Comparison of ENCODE assay signal across 9 mouse cellular contexts in the genomic region with DNA sequence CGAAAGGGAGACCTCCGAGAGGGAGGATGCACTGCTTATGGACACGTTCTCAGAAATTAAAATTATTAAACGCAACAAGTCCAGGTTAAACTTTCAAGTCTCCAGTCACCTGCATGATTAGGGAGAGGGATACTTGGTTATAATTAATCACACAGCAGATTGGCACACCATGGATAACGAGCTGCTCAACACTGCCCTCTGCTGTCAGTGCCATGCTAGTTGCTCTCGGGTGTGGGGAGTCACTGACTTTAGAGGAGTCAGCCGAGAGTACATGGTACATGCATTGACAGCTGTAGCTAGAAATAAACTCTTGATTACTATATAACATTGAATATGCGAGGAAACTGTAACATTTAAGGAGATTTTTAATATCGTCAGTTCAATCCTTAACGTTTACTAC.
A peak's percentile ranks its signal among the peaks of the same experiment; 100 is the strongest.
DNase-seq lines count a peak whose midpoint lies in the region; ATAC-seq and TF ChIP-seq lines count a peak whose summit lies in the region.
"Had no signal": no experiment of that assay in that cellular context is flagged by ENCODE, and none has a peak within 500 bp of the region (broad histone marks: within the 10 kb centered on the region; RNA-seq: fewer than 3 reads in every experiment).

No protein-coding gene starts in this region.

- WGBS in bone marrow, adult 2 months, result 75% methylated on average over 10 of the region's 10 CpGs
- 58% methylated on average over 10 of the region's 10 CpGs for WGBS in liver, postnatal 0 days (ENCODE audit: insufficient replicate concordance)
- 77% methylated on average over 10 of the region's 10 CpGs for WGBS in spleen, adult 2 months

- ATAC-seq in G1E (ENCODE audit: extremely low read depth, insufficient number of reproducible peaks, low FRiP score, poor library complexity, severe bottlenecking), result no peak
- ATAC-seq in liver, postnatal 0 days, result no peak

- intact Hi-C loops in left cerebral cortex, adult 2 months (cut with DNase I), result loop anchor here (1.0 to 5.0 kb wide), 2 partner anchors 82 to 350 kb away; partner anchors contain the start of gene Plcl1

- H3K27ac ChIP-seq in left cerebral cortex, adult 2 months, result no peak overlapping the region
- no peak overlapping the region for H3K27ac ChIP-seq in bone marrow, adult 2 months (ENCODE audit: control insufficient read depth, insufficient read depth, low read depth, low read length, poor library complexity)
- H3K27ac ChIP-seq in embryonic fibroblast, embryonic 13.5 days (ENCODE audit: insufficient read depth, low read length), result no peak overlapping the region
- no peak overlapping the region for H3K27ac ChIP-seq in liver, postnatal 0 days (ENCODE audit: low read depth)
- no peak overlapping the region for H3K27ac ChIP-seq in spleen, adult 2 months (ENCODE audit: insufficient read depth, low read length)
- H3K27ac ChIP-seq: heart, embryonic 13.5 days had no signal

- H3K4me1 ChIP-seq in G1E (ENCODE audit: insufficient read depth, low read depth, low read length), result no peaks in the 10 kb centered on the region
- no peaks in the 10 kb centered on the region for H3K4me1 ChIP-seq in bone marrow, adult 2 months (ENCODE audit: control insufficient read depth, insufficient read depth, low read length)
- H3K4me1 ChIP-seq in embryonic fibroblast, embryonic 13.5 days (ENCODE audit: control insufficient read depth, insufficient read depth, low read length), result no peaks in the 10 kb centered on the region
- no peaks in the 10 kb centered on the region for H3K4me1 ChIP-seq in liver, postnatal 0 days (ENCODE audit: insufficient read depth)
- H3K4me1 ChIP-seq in spleen, adult 2 months (ENCODE audit: control insufficient read depth, insufficient read depth, insufficient read length), result no peaks in the 10 kb centered on the region
- H3K4me1 ChIP-seq: heart, embryonic 13.5 days had no signal

- H3K9ac ChIP-seq in liver, postnatal 0 days (replicated peaks), result no peak overlapping the region
- H3K9ac ChIP-seq: heart, embryonic 13.5 days had no signal

- no peak for TF ChIP-seq POLR2A in bone marrow, adult 2 months (IDR thresholded peaks at IDR 0.05; ENCODE audit: borderline replicate concordance, control insufficient read depth, low read depth, low read length)
- TF ChIP-seq POLR2A in embryonic fibroblast, embryonic 13.5 days (IDR thresholded peaks at IDR 0.05; ENCODE audit: low read depth, low read length), result no peak
- TF ChIP-seq POLR2A in spleen, adult 2 months (IDR thresholded peaks at IDR 0.05; ENCODE audit: low read depth, low read length), result no peak

- no peaks in the 10 kb centered on the region for H3K9me3 ChIP-seq in G1E (replicated peaks)
- H3K9me3 ChIP-seq in liver, postnatal 0 days (ENCODE audit: low read length), result no peaks in the 10 kb centered on the region
- H3K9me3 ChIP-seq: heart, embryonic 13.5 days had no signal

- H3K36me3 ChIP-seq in G1E (replicated peaks), result no peaks in the 10 kb centered on the region
- no peaks in the 10 kb centered on the region for H3K36me3 ChIP-seq in liver, postnatal 0 days (replicated peaks; ENCODE audit: insufficient read depth, low read length)
- H3K36me3 ChIP-seq in spleen, adult 2 months (ENCODE audit: control insufficient read depth, insufficient read depth, low read length), result no peaks in the 10 kb centered on the region
- H3K36me3 ChIP-seq: heart, embryonic 13.5 days had no signal

- no peak overlapping the region for H3K4me2 ChIP-seq in liver, postnatal 0 days (ENCODE audit: low read depth, low read length)
- H3K4me2 ChIP-seq: heart, embryonic 13.5 days had no signal

- no peak overlapping the region for H3K4me3 ChIP-seq in left cerebral cortex, adult 2 months
- H3K4me3 ChIP-seq in G1E (ENCODE audit: low read depth, low read length), result no peak overlapping the region
- H3K4me3 ChIP-seq in bone marrow, adult 2 months (replicated peaks; ENCODE audit: control insufficient read depth, low read depth, low read length), result no peak overlapping the region
- no peak overlapping the region for H3K4me3 ChIP-seq in embryonic fibroblast, embryonic 13.5 days (ENCODE audit: insufficient read depth, low read length)
- no peak overlapping the region for H3K4me3 ChIP-seq in liver, postnatal 0 days (ENCODE audit: low read depth, low read length)
- no peak overlapping the region for H3K4me3 ChIP-seq in spleen, adult 2 months (ENCODE audit: extremely low read depth, insufficient read depth, insufficient read length)
- H3K4me3 ChIP-seq: heart, embryonic 13.5 days; myocyte had no signal

- no peaks in the 10 kb centered on the region for H3K27me3 ChIP-seq in G1E (ENCODE audit: insufficient read depth, low read length)
- H3K27me3 ChIP-seq in liver, postnatal 0 days (ENCODE audit: insufficient read depth, low read length), result no peaks in the 10 kb centered on the region
- no peaks in the 10 kb centered on the region for H3K27me3 ChIP-seq in spleen, adult 2 months (ENCODE audit: control insufficient read depth, insufficient read depth, low read length)
- H3K27me3 ChIP-seq: heart, embryonic 13.5 days had no signal

- no peak for TF ChIP-seq EP300 in liver, postnatal 0 days (IDR thresholded peaks at IDR 0.05; ENCODE audit: low read depth)

- peak; percentile 80 for TF ChIP-seq CTCF in left cerebral cortex, adult 2 months (IDR thresholded peaks at IDR 0.05)
- peak; percentile 57 for TF ChIP-seq CTCF in G1E (IDR thresholded peaks at IDR 0.05; ENCODE audit: low read depth, low read length)
- peak; percentile 88 for TF ChIP-seq CTCF in bone marrow, adult 2 months (IDR thresholded peaks at IDR 0.05; ENCODE audit: control insufficient read depth, insufficient read depth, low read length)
- TF ChIP-seq CTCF in embryonic fibroblast, embryonic 13.5 days (IDR thresholded peaks at IDR 0.05; ENCODE audit: borderline replicate concordance, insufficient read depth, low read length), result peak; percentile 84; the same call in 1 of the 2 replicates
- TF ChIP-seq CTCF in liver, postnatal 0 days (IDR thresholded peaks at IDR 0.05; ENCODE audit: low read depth), result peak; percentile 75
- peak; percentile 80; the same call in 1 of the 2 replicates for TF ChIP-seq CTCF in spleen, adult 2 months (IDR thresholded peaks at IDR 0.05; ENCODE audit: extremely low read depth, insufficient read depth, insufficient read length, insufficient replicate concordance)

- DNase-seq in left cerebral cortex, adult 2 months (ENCODE audit: extremely low spot score in 1 of 2, low spot score in 2 of 2), result peak; percentile 43 to 57
- DNase-seq in left cerebral cortex, adult 11 months (ENCODE audit: low spot score), result no peak
- DNase-seq in G1E (ENCODE audit: low spot score), result no peak
- DNase-seq in liver, postnatal 0 days, result peak; percentile 64
- DNase-seq in spleen, adult 2 months (ENCODE audit: low read depth in 1 of 2, low spot score in 2 of 2), result peak; percentile 8 to 54

Comparison
In these comparisons a context has a peak if more than half of its experiments do, and no peak if none do; other contexts are left out.
1. DNase-seq: peak in left cerebral cortex, adult 2 months (2 of 2), liver, postnatal 0 days (single experiment) and spleen, adult 2 months (2 of 2); none in left cerebral cortex, adult 11 months (single experiment) and G1E (single experiment).
2. Peak in every context shown above with its lines, with median percentiles within 50 percentile points of each other: CTCF ChIP-seq.